Mouse (Mus musculus): ENCODE data around the gene Trpm1. TPM values are rescaled to one million over a fixed set of nuclear protein-coding genes. Genes with fewer than 3 reads are reported as not detected.

Trpm1 gene
- polyA plus RNA-seq (2014; fragmentation: Illumina TruSeq; extraction: RNeasy Lipid Tissue Mini Kit (QIAGEN cat#74804); ENCODE audit: insufficient read depth, low read depth, low replicate concordance): 0.22 TPM

GRCm38 (mm10) chr7:64153535-64153934 lies at the start of gene Trpm1:
Gene Trpm1 (plus strand): TSS chr7:64153835.

DNA sequence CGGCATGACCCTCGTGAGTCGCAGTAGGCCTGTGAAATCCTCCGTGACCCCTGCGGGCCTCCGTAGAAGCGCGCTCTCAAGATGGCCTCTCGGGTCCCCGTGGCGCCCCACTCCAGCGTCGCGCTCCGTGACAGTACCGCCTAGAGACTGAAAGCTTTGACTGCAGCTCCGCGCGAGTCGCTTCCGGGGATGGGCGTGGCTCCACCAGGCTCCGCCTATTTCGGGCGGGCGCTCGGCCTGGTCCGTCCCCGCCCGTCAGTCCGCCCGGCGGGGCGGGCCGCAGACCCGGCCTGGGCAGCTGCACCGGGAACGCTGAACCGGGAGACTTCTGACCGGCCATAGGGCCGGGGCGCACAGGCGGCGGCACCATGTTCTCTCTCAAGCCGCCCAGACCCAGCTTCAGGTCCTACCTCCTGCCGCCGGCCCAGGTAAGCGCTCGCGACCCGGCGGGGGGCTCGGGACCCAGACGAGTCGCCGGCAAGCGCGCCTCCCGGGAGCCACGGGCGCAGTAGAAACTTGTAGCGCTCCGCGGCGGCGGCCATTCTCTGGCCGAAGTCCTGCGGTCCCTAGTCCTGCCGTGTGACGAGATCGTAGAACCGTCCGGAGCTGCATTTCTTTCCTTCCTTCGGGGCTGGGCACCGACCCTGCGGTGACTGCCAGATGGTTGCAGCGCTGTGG lies 133.9 kb downstream of the Trpm1 start, which contains the start of gene Mtmr10:
Mtmr10 (plus strand) TSS at position 240 of the 678 bp plus-strand sequence.

Other genes with a start within 250 kb of the Trpm1 start
- gene E030018B13Rik, start 237.0 kb upstream of the Trpm1 start, polyA plus RNA-seq (2014; fragmentation: Illumina TruSeq; extraction: RNeasy Lipid Tissue Mini Kit (QIAGEN cat#74804); ENCODE audit: insufficient read depth, low read depth, low replicate concordance): not detected
- gene Klf13, start 214.9 kb upstream of the Trpm1 start, polyA plus RNA-seq (2014; fragmentation: Illumina TruSeq; extraction: RNeasy Lipid Tissue Mini Kit (QIAGEN cat#74804); ENCODE audit: insufficient read depth, low read depth, low replicate concordance): 23.2 TPM
- gene Mtmr10, start 133.8 kb downstream of the Trpm1 start, polyA plus RNA-seq (2014; fragmentation: Illumina TruSeq; extraction: RNeasy Lipid Tissue Mini Kit (QIAGEN cat#74804); ENCODE audit: insufficient read depth, low read depth, low replicate concordance): 10.3 TPM
- 1.3 TPM for gene Fan1, start 220.3 kb downstream of the Trpm1 start, polyA plus RNA-seq (2014; fragmentation: Illumina TruSeq; extraction: RNeasy Lipid Tissue Mini Kit (QIAGEN cat#74804); ENCODE audit: insufficient read depth, low read depth, low replicate concordance)
- gene Mphosph10, start 238.4 kb downstream of the Trpm1 start, polyA plus RNA-seq (2014; fragmentation: Illumina TruSeq; extraction: RNeasy Lipid Tissue Mini Kit (QIAGEN cat#74804); ENCODE audit: insufficient read depth, low read depth, low replicate concordance): 14.9 TPM
- gene Mcee, start 238.8 kb downstream of the Trpm1 start, polyA plus RNA-seq (2014; fragmentation: Illumina TruSeq; extraction: RNeasy Lipid Tissue Mini Kit (QIAGEN cat#74804); ENCODE audit: insufficient read depth, low read depth, low replicate concordance): 81.0 TPM